Mouse (Mus musculus): ENCODE results near the gene Arrdc1.

DNA sequence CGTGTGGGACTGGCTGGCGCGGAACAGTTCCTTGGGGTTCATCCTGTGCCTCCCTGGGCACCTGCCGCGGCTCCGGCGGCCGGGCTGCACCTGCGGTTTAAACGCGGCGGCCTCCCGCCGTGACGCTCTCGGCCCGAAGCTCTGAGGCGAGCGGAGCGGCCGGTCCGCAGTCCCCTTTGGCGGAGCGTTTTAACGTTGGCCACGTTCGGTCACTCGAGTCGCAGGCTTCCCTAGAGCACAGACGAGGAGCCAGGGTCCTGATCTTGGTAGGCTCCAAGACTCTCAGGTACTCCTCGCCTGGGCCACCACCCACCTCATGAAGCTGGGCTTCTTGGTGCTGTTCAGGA is 15.1 kb upstream of the Arrdc1 start:
- no peak for TF ChIP-seq TAL1 (IDR thresholded peaks at IDR 0.05; ENCODE audit: low read length)
- TF ChIP-seq GATA1 (IDR thresholded peaks at IDR 0.05; ENCODE audit: low read length): no peak

Measured in erythroblast, embryonic 14.5 days (primary cell).